Mouse (Mus musculus) fat pad, adult 2 months (tissue): ENCODE results near the gene Khdc4.

Experiments
- DNase-seq: peaks from one replicate; pipeline ENCODE4 v3.0.0-alpha.2; 2011; ENCODE audit warnings: low read depth, low spot score; ENCODE audit errors: extremely low read depth

The Khdc4 gene

GRCm38 (mm10) chr3:88717831-88718230, 32.2 kb downstream of the Khdc4 start:
- no peak for DNase-seq

DNA sequence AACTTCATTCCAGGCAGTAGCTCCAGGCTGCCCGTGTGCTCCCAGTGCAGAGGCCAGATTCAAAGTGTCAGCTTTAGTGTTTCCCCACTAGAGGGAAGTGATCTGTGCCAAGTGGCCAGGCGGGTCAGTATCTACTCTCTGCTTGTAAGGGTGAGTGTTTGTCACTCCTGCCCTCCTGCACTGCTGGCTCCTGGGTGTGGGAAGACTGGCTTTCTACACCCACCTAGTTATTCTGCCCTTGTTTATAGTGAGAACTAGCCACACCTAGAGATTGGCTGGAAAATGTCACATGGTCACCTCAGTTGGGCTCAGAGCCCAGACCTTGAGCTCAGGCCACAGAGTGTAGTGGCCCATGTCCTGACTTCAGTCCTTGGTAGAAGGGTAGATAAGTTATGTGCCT, 33.5 kb downstream of the Khdc4 start:
- DNase-seq = no peak

- DNase-seq = no peak
Measured at GRCm38 (mm10) chr3:88736556-88736955, 51.0 kb downstream of the Khdc4 start.

DNA sequence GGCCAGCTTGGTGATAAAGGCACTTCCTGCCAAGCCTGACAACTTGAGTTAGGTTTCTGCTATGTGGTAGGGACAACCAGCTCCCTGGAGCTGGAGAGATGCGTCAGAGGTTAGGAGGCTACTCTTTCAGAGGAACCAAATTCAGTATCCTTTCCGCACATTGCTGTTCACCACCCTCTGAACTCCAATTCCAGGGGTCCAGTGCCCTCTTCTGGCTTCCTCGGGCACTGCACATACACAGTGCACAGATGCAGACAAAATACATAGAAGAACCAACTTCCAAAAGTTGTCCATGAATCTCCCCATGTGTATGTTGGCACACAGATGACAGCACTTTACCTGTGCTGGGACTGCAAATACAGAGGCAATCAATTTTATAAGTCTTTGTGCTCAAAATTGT, 53.0 kb downstream of the Khdc4 start:
- no peak for DNase-seq

DNA sequence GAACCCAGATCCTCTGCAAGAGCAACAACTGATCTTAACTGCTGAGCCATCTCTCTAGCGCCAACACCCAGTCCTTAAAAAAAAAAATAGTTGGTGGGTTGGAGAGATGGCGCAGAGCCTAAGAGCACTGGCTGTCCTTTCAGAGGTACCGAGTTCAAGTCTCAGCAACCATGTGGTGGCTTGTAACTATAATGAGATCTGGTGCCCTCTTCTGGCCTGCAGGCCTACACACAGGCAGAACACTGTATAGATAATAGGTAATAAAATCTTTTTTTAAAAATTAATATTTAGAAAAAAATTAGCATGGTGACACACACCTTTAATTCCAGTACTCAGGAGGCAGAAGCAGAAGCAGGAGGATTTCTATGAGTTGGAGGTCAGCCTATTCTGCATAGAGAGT, 54.5 kb downstream of the Khdc4 start:
- DNase-seq = no peak

DNA sequence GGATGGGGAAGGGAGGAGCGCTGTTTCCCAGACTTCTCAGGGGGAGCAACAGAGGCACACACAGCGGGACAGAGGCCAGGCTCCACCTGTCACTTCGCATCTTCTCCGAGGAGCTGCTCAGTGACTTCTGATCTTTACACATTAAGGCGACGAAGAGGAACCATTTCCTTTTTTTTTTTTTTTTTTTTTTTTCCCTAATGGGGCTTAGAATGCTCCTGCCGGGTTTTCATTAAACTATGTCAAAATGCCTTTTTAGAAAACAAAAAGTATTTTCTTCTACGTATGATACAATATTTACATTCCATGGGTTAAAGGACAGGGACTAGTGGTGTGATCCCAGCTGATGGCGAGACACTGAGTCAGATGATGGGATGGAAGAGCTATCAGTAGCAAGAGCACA, 59.9 kb downstream of the Khdc4 start:
- DNase-seq = no peak

DNA sequence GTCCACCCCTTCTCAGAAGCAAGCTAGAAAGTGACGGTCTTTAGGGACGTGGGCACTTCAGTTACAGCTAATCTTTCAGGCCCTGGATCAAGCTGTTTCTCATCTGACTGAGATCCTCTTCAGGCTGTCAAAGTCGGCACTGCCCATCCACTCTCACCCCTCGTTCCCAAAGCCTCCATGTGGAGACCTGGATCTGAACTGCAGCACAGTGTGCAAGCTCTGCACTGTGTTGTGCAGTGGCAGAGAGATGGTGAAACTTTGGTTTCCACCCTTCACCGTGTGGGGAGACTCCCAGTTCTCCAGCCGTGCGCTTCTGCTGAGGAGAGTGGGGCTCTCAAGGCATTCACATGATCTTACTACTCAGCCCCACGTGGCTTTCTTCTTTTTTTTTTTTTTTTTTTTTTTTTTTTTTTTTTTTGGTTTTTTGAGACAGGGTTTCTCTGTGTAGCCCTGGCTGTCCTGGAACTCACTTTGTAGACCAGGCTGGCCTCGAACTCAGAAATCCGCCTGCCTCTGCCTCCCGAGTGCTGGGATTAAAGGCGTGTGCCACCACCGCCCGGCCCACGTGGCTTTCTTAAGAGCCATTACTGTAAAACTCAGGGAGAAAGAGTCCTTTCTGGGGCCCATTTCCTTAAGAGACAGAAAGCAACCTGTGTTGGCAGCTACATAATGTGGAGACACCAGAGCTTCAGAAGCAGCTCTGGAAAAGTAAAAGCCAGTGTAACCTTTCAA, 60.7 kb downstream of the Khdc4 start:
- no peak for DNase-seq

GRCm38 (mm10) chr3:88746871-88747231, 61.2 kb downstream of the Khdc4 start:
- DNase-seq = no peak

- DNase-seq = no peak
Measured at GRCm38 (mm10) chr3:88754283-88754682, 68.7 kb downstream of the Khdc4 start.

GRCm38 (mm10) chr3:88755541-88755940, 69.9 kb downstream of the Khdc4 start:
- DNase-seq = no peak

DNA sequence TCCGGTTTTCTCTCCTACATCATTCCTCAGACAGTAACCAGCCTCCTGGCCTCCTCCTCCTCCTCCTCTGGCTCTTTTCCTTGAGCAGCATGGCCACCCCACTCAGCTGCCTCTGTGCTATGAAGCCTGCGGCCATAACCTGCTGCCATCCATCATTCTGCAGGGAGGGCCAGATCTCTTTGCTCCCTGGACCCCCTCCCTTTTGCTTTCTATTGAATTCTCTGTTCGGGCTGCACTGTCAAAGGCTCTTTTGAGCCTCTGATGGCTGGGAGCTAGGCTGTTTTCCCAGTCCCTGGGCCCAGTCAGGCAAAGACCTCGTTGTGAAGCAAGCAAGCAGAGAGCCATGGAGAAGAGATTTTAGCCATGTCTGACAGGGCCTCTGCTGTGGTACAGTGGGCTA, 70.7 kb downstream of the Khdc4 start:
- no peak for DNase-seq

- DNase-seq = no peak
Measured at GRCm38 (mm10) chr3:88758045-88758500, 72.5 kb downstream of the Khdc4 start.

DNA sequence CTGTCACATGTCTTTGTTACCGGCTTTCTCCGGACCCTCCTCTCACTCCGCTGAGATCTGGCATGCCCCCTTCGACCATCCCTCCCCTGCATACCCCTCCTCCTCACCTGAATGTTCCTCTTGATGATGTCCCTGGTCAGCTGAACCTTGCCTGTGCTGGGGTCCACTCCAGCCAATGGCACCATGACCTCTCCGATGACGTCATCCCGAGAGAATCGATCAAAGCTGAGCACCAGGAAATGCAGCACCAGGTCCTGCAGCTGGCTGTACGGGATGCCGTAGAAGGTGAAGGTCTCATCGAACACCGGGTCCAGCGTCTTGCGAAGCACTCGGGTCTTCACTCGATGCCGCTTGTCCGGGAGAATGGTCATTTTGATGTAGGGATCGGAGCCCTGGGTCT, 76.0 kb downstream of the Khdc4 start:
- no peak for DNase-seq

DNA sequence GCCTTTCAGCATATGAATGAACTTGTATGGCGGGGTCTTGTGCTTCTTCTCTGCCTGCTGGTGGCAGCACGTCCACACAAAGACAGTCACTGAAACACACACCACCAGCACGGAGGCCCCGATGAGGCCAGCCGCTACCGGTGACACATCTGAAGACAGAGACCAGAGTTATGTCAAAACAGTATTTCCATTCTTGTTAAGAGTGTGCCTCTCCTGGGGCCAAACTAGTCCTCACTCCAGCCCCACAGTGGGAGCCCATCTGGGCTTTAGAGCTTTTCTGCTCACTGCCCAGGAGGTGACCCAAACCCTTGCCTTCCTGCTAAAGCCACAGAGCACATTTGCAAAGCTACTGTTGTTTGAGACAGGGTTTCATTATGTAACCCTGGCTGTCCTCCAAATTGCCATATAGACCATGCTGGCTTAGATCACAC, 76.8 kb downstream of the Khdc4 start:
- DNase-seq = no peak
